Mouse (Mus musculus): Measurements from ENCODE around the gene Eif3a.

GRCm38 (mm10) chr19:60797415-60797814, 7.0 kb upstream of the Eif3a start:
- TF ChIP-seq CTCF (IDR thresholded peaks at IDR 0.05; ENCODE audit: low read depth): no peak
- TF ChIP-seq EP300 (IDR thresholded peaks at IDR 0.05; ENCODE audit: low read depth): no peak

Measured in liver, embryonic 14.5 days (tissue).